Mouse (Mus musculus) cerebellum, adult 11 months (tissue): ENCODE data around the gene Pgpep1.
A peak's percentile ranks its signal among the peaks of the same experiment; 100 is the strongest.

ENCODE experiments used
- DNase-seq: peaks from one replicate; pipeline ENCODE4 v3.0.0; 2022

Pgpep1 gene

GRCm38 (mm10) chr8:70658897-70659603, 1.1 kb downstream of the Pgpep1 start:
- DNase-seq: no peak

- no peak for DNase-seq
Observed at GRCm38 (mm10) chr8:70657739-70658138, 2.4 kb downstream of the Pgpep1 start.

GRCm38 (mm10) chr8:70657214-70657613, 3.0 kb downstream of the Pgpep1 start:
- DNase-seq: no peak

GRCm38 (mm10) chr8:70656193-70656790, 3.9 kb downstream of the Pgpep1 start:
- no peak for DNase-seq

- no peak for DNase-seq
Observed at GRCm38 (mm10) chr8:70655469-70655868, 4.7 kb downstream of the Pgpep1 start.

- no peak for DNase-seq
Observed at GRCm38 (mm10) chr8:70654121-70654520, 6.1 kb downstream of the Pgpep1 start.

GRCm38 (mm10) chr8:70653226-70653625, 7.0 kb downstream of the Pgpep1 start:
- DNase-seq: no peak

GRCm38 (mm10) chr8:70650351-70650750, 9.8 kb downstream of the Pgpep1 start:
- DNase-seq: no peak

GRCm38 (mm10) chr8:70649324-70649723, 10.9 kb downstream of the Pgpep1 start:
- peak; percentile 37 for DNase-seq

- no peak for DNase-seq
Observed at GRCm38 (mm10) chr8:70648921-70649320, 11.3 kb downstream of the Pgpep1 start.

- no peak for DNase-seq
Observed at GRCm38 (mm10) chr8:70648164-70648442, 12.1 kb downstream of the Pgpep1 start.

- no peak for DNase-seq
Observed at GRCm38 (mm10) chr8:70647343-70648163, 12.6 kb downstream of the Pgpep1 start.

- DNase-seq: no peak
Observed at GRCm38 (mm10) chr8:70646775-70647174, 13.4 kb downstream of the Pgpep1 start.

GRCm38 (mm10) chr8:70646369-70646768, 13.8 kb downstream of the Pgpep1 start:
- DNase-seq: no peak

GRCm38 (mm10) chr8:70645501-70646224, 14.5 kb downstream of the Pgpep1 start:
- DNase-seq: no peak

GRCm38 (mm10) chr8:70644065-70644464, 16.1 kb downstream of the Pgpep1 start:
- no peak for DNase-seq

GRCm38 (mm10) chr8:70643019-70643418, 17.2 kb downstream of the Pgpep1 start:
- DNase-seq: no peak

GRCm38 (mm10) chr8:70638752-70639151, 21.4 kb downstream of the Pgpep1 start:
- DNase-seq: no peak

GRCm38 (mm10) chr8:70636838-70637237, 23.4 kb downstream of the Pgpep1 start:
- no peak for DNase-seq

GRCm38 (mm10) chr8:70635527-70635926, 24.7 kb downstream of the Pgpep1 start:
- no peak for DNase-seq

- DNase-seq: no peak
Observed at GRCm38 (mm10) chr8:70634066-70634465, 26.1 kb downstream of the Pgpep1 start.

GRCm38 (mm10) chr8:70632346-70632892, 27.8 kb downstream of the Pgpep1 start, which contains the start of gene Gdf15:
Gene Gdf15 (minus strand): TSS chr8:70632456.
- DNase-seq: no peak

GRCm38 (mm10) chr8:70631436-70631835, 28.8 kb downstream of the Pgpep1 start:
- DNase-seq: no peak
